Mouse (Mus musculus) liver (tissue): ENCODE measurements around the gene Mcrip1.
"Not testable (repeated sequence)": the region's sequence is repeated elsewhere in the genome, so short reads cannot be mapped to it uniquely, and the experiment has no call there.

Source experiments
- DNase-seq: peaks from one replicate; pipeline ENCODE4 v3.0.0-alpha.2; 2020; ENCODE audit warnings: mixed read lengths

The Mcrip1 gene

DNA sequence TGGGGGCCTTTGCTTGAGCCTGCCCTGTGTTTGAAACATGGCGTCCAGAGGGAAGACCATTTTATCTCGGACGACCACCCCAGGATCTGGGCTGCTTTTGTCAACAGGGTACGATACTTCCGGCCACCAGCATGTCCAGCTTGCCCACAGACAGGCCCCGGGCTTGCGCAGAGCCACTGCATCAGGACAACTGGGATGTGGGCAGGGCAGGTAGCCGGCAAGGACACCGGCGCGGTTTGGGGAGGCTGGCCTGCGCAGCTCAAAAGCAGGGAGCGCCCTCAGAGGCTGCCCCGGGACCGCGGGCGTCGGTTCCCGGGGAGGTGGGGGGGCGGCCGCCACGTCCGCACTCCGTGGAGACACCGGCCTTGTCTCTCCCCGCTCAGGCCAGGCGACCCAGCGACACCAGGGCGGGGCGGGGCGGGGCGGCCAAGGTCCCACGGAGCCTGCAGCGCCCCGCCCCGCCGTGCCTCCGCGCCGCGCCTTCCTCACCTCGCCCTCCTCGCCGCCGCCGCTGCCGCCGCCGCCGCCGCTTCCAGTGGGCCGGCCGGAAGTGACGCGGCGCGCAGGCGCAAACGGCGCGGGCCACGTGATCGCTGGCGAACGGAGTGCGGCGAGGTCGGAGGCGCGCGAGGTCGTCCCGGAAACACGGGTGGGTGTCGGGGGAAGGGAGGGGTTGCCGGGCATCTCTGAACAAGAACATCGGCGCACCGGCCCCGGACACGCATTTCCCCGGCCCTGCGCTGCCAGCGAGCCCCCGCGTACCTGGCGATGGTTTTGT is at the start of gene Mcrip1:
Gene Mcrip1, minus strand, starts transcription at position 560 of the 778 bp plus-strand sequence.
- DNase-seq, result peak; percentile 94

DNA sequence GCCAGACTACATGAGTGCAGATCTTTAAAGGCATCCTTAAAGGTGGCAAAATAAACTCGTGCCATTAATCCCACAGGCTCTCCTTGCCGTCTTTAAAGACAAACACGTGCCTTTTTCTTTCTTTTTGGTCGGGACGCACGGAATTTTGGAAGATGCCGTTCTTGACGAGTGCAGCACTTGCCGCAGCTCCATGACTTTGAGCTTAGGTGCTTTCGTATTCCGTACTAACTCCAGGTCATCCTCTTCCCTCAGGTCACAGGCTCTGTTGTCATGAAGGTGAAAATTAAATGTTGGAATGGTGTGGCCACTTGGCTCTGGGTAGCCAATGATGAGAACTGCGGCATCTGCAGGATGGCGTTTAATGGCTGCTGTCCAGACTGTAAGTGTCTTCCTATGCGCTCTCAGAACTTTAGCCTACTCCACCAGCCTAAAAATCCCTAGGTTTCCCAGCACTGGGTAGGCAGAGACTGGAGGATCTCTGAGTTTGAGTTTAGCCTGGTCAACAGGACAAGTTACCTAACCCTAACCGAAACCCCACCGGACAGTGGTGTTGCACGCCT is 49.5 kb upstream of the Mcrip1 start:
- DNase-seq, result no peak

DNA sequence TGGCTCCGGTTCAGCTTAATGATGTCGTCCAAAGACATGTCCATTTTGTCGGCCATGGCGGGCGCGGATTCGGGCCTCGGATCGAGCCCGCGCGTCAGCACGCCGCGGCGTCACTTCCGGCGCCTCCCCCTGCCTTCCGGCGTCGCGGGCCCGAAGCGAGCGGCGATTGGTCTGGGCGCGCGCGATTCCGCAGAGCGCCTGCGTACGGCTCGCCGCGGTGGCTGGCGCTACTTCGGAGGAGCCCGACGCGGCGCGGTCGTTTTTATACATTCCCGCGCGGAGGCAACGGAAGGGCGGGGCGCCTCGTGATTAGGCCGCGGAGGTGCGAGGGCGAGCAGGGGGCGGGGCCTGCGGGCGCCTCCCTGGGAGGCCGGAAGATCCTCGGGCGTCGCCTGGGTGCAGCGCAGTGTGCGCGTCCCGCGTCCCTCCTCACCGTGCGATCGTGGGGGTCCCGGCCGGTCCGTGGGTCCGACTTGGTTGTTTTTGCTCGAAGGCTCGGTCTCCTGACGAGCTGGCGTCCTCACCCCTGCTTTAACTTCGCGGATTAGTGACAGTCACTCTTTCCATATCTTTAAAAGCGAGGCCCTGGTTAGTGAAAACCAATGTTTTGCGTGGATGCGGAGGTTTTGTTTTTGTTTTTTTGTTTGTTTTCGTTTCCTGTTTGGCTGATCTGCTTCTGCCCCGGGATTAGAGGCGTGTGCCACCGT is 48.9 kb upstream of the Mcrip1 start, which contains the start of the genes Alyref and Anapc11:
Gene Alyref, minus strand, starts transcription at position 83 of the 707 bp plus-strand sequence.
Gene Anapc11, plus strand, starts transcription at position 139 of the 707 bp plus-strand sequence.
- DNase-seq, result peak; percentile 97

DNA sequence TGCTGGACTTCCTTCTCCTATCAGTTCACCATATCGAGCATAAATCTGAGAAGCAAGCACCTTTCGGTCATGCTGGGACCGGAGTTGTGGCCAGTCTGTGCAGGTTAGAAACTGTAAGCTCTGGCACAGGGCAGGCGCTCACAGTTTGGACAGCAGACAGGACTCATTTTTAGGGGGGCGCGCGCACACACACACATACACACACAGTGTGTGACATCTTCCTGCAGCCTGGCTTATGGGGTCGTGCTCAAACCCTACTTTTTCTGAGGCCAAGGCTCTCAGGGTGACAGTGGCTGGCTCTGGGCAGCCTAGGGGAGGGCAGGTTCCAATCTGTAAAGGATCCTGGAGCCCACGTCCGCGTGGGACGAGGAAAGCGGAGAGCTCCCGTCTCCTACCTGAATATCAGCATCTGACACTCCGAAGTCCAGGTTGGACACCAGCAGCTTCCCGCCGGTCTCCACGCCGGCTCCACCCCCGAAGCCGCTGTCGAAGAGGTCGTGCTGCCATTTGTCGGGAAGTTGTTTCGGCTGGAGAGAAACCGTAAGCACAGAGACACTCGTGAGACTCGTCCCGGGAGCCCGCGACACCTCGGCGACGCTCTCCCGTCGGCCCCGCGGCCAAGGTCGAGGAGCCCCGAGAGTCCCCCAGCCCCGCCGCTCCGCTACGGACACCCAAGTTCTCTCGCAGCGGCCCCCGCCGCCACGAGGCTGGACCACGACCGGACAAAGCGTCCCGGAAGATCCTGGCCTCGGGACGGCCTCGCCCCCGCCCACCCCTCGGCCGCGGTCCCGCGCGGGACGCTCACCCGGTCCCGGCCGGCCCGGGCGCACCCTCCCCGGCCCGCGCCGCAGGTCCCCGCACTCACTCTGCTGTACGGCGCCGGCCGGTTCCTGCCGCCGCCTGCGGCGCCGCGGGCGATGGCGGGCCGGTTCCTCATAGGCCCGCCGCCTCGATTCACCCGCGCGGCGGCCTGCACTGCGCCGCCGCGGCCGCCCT is 48.0 kb upstream of the Mcrip1 start:
- DNase-seq, result peak; percentile 47

DNA sequence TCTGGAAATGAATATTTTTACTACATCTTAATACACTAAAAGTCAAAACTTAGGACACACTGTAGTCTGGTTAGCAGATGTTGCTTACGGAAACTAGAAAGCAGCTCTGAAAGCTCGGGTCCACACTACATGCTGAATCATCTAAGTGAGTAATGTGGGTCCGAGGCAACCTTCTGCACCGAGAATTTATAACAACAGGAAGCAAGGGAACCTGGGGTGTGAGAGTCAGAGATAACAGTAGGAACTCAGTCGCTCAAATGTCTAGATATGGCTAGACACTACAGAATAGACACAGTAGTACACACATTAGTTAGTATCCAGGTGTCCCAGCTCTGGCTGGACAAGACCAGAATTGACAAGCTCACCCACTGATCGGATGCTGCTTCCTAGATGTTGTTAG is 39.0 kb upstream of the Mcrip1 start:
- DNase-seq, result no peak

DNA sequence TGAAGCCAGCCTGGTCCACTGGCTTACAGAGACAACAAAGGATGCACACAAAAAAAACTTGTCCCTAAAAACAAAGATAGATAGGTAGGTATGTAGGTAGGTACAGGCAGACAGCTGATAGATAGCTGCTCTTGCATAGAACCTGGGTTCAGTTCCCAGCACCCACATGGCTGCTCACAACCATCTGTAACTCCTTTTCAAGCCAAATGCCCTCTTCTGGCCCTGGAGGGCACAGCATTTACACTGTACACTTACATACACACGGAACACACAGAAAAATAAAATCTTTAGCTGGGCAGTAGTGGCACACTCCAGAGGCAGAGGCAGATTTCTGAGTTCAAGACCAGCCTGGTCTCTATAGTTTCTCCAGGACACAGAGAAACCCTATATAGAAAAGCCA is 34.4 kb upstream of the Mcrip1 start:
- no peak for DNase-seq

DNA sequence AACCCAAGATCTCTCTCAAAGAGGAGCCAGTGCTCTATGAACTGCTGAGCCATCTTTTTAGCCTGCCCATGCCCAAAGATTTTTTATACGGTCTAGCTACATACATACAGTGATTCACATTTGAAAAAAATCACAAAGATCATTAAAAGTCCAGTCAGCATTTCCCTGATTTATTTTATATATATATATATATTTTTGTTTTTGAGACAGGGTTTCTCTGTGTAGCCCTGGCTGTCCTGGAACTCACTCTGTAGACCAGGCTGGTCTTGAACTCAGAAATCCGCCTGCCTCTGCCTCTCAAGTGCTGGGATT is 33.4 kb upstream of the Mcrip1 start:
- DNase-seq, result not testable (repeated sequence)

DNA sequence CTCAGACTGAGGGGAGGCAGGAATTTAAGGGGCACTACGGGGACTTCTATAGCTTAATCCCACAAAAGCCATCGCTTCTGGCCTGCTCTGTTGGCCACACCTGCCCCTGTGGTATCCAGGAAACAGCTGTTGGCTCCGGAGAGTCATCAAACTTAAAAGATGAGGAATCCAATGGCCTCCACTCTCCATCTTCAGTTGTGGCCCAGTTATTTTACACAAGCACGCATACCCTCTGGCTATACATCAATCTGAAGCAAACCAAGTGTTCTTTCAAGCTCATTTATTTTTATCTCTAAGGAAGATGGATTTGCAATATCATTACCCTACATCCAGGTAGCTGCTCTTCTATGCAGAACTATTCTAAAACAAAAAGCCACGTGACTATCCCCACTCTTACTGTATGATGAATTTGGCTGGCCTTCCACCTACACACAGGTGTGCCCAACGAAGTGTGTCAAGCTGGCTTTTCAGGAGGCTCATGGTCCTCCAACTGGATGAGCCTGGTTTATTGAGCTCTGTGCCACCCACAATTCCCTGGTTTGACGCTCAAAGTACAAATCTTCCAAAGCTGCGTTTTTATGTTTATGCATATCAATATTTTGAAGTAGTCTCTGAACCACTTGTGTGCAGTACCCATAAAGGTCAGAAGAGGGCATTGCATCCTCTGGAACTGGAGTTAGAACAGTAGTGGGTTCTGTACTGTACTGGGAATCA is 32.9 kb upstream of the Mcrip1 start:
- DNase-seq, result peak; percentile 45

DNA sequence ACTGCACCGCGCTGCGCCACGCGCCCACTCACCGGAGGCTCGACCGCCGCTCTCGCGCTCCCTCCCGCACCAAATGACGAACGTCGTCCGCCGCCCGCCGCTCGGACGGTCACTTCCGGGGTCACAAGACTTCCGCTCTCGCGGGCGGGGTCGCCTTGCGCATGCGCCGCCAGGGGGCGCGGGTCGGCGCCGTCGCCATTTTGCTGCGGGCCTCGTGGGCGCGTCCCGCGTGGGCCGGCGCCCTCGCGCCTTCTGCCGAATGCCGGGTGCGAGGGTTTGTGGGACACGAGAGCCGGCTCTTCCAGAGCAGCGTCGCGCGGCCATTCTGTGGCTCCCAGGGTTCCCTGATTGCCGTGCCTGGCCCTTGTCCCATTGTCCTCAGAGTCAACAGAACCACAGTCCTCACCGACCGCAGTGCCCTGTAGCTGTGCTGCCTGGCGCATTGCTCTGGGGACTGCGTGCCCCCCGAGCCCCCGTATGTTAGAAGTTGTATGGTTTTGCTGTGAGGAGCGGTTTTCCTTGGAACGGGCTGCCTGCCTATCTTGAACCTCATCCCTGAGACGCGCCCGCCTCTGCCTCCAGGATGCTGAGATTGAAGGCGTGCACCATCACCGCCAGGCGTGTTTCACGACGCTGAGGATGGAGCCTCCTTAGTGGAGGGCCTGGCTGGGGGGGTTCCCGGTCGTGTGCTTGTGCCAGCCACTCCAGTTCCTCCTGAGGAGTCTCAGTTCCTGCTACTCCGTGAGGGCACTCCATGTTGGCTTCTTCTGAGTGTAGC is 32.2 kb upstream of the Mcrip1 start, which contains the start of gene Arhgdia:
Gene Arhgdia, minus strand, starts transcription at position 135 of the 778 bp plus-strand sequence.
- DNase-seq, result peak; percentile 89

DNA sequence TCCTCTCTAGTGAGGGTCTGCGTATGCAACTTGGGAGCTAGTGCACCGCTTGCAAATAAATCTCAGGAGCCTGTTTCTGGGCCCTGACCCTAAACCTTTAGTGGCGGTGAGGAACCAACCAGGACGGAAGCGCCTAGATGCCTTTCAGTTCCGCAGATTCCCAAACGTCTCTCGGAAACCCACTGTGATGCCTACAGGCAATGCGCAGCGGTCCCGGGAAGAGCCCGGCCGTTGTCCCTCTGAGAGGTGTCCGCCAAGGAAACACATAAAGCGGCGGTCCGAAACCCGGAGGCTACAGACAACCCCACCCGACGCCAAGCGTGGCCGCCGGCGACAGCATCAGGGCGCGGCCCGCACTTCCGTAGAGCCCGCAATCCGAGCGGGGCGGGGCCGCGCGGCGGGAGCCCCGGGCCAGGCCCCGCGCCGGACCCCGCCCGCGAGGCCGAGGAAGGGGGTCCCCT is 31.4 kb upstream of the Mcrip1 start:
- peak; percentile 71 for DNase-seq

DNA sequence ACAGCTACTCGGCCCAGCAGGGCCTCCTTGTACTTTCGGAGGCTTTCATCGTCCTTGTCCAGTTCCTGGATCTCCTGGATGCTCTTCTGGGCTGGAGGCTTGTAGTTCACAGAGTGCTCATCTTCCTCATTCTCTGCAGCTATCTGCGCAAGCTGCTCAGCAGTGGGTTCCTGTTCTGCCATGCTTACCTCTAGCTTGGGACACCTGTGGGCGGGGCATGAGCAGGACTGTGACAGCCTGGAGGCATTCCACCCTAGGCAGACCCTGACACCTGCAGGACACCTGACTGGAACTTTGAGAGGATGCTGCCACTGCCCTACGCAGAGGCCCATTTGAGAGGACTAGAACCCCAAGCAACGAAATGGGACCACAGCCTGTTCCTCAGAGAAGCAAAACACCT is 30.7 kb upstream of the Mcrip1 start:
- DNase-seq, result peak; percentile 46

DNA sequence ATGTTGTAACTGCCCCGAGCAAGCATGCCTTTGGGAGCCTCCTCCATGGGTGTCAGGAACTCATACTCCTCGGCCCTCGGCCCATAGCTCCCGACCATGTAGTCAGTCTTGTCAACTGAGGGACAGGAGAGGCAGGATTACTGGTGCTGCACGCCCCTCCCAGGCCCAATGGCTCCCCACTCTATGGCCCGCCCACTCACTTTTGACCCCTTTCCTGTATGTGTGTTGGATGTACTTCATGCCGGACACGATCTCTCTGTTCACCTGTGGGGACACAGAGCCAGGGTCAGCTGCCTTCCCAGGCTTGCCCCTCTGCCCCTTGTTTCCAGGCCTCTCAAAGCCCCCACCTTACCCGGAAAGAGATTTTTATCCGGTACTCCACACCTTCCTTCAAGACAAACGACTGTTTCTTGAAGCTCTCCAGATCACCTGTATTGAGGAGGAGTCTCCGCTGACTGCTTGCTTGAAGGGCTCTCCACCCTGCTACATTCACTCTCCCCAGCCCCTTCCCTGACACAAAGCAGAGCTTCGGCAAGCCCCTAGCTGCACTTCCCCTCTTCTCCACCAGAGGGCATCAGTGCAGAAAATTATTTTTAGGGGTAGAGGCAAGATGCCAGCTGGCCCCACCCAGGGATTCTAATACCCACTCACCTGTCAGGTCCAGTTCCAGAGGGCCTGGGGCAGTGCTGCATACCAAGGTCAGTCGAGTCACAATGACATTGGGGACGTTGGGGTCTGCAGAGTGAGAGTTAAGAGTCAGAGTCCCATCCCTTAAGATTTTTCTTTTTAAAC is 30.0 kb upstream of the Mcrip1 start:
- DNase-seq, result peak; percentile 82

DNA sequence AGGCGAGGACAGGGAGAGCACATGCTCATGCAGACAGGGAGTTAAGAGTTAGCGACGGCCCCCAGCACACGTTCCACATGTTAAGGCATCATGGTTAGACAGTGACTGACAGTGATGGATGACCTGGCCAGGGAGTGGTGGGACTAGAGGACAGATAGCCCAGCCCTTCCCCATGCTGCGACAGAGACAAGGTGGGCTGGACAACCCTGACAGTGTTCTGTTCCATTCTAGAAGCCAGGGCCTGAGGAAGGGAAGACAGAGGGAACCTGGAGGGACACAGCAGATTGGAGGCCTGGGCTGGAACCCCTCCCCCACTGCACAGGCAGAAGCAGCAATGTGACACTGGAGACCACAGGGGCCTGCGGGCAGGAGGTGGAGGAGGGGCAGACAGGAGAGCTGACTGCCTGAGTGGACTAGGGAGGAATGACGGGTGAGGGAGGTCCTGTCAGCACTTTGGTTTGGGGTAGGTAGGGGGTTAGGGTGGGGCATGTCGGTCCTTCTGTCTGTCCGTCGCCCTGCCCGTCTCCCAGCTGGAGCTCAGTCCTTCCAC is 29.2 kb upstream of the Mcrip1 start:
- peak; percentile 15 for DNase-seq

DNA sequence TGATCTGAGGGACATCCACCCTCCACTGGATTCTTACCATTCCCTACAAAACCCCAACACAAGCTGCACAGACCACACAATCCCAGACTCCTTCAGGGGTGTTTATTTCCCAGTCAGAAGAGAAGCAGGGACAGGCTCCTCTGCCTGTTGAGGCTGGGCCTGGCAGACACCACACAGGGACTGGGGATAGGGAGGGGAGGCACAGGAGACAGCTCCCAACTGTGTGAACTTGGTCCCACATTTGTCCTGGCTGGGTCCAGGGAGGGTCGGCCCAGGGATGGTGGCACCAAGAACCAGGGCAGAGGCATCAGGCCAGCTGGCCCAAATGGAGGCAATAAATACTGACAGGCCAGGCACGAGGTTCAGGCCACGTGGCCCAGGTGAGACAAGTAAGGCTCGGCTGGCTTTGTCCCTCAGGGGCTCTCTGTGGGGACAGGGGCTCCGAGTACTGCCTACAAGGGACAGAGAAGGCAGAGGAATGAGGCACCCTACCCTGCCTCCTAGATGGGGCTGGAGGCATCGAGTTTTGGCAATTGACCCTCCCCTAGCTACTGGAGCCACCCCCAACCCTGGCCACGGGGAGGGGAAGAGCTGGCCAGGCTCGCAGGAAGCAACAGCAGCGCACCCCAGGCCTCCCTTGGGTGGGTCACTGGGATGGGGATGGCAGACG is 28.6 kb upstream of the Mcrip1 start:
- DNase-seq, result no peak

DNA sequence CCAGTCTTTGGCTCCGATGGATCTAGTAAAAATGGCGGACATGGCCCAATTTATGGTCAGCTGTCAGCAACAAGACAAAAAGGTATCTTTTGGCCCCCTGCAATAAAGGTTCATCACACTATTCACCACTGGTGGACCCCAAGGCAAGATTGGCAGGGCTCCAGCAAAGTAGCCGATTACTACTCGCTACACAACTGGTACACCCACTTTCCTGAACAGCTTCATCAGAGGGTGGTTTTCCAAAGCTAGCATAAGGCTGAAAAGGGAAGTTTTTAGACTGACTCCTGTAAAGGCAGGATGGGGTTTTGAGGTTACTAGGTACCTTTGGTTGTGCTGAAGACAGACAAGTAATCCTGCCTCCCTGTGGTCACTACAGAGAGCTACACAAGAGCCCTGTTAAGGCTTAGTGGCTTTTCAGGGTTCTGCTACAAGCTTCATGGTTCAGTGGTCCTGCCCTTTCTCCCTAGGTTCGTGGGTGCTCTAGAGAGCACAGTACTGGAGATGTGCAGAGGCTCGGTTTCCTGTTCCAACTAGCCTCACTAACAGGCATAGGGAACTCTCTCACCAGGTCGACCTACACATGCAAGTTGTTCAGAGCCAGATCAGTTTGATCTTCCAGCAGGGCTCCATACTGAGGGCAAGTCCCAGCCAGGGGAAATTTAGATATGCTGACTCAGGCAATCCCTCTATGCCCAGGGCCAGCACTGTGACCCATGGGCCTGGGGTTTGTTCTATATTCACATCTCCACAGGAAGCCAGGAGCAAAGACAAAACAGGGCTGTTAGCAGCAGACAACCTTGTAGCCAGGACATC is 27.9 kb upstream of the Mcrip1 start:
- DNase-seq, result no peak

DNA sequence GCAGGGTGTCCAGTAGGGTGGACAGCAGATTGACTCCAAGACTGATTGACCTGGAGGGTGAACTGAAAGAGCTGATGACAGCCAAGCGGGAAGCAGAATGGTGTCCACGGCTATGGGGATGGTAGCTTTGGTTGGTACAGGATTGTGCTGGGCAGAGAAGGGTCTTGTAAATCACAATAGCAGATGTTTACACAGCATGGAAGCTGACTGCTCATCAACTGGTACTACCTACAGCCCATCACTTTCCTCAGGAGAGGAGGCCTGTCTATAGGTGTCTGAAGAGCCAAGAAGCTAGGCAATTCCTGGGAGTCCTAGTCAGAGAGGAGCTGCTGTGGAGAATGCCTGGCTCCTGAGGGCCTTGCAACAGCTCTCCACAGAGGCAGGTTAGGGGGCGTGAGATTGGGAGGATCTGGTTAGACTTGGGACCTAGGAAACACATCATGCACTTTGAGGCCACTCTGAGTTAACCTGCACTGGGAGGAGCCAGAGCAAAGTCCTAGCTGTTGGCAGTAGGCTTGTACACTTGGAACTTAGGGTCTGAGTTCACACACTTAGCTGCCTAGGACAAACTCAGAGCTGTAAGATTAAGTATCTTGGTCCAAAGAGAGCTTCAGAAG is 26.9 kb upstream of the Mcrip1 start:
- DNase-seq, result peak; percentile 40

DNA sequence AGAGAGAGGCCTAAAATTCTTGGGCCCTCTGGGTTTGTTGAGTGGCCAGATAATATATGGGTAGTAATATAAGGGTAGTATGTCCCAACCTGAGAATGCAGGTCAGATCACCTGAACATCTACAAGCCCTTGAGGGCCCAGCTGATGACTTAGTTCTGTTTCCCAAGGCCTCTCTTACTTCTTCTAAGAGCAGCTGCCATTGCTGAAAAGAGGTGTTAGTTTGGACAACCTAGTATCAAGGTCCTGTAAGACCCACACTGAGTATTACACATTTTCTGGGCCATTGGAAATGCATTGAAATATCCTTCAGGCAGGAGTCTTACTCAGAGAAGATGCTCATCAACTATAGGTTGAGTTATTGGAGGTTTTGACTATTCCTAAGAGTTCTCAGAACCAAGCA is 26.4 kb upstream of the Mcrip1 start:
- no peak for DNase-seq

DNA sequence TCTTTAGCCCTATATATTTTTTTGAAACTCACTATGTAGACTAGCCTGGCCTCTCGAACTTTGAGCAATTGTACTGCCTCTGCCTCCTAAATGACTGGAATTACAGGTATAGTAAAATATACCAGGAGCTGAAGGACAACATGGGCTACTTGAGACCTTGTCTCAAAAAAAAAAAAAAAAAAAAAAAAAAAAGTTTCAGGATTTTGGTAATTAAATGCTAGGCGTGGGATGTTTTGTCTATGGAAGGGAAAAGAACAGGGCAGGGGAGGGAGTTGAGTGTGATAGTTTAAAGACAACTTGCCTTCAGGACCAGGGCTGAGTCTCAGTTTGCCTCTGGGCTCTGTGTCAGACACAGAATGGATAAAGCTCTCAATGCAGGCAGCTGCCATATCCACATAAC is 25.5 kb upstream of the Mcrip1 start:
- no peak for DNase-seq
